In genomic region chr19:47420539-47420938, GRCm38 (mm10) we compare ENCODE assay signal across 15 mouse cellular contexts. TPM values are rescaled to one million over a fixed set of nuclear protein-coding genes. Genes with fewer than 3 reads are reported as not detected.
DNase-seq lines count a peak whose midpoint lies in the region; ATAC-seq and TF ChIP-seq lines count a peak whose summit lies in the region.
"Had no signal": no experiment of that assay in that cellular context is flagged by ENCODE, and none has a peak within 500 bp of the region (broad histone marks: within the 10 kb centered on the region; RNA-seq: fewer than 3 reads in every experiment).

No protein-coding gene starts in this region.

- no peak overlapping the region for H3K9ac ChIP-seq in heart, embryonic 13.5 days
- H3K9ac ChIP-seq in lung, embryonic 14.5 days = 0 out of 2 replicates have a peak overlapping the region, but pooled peaks have one; percentile 2
- no peak overlapping the region for H3K9ac ChIP-seq in neural tube, embryonic 14.5 days (replicated peaks; ENCODE audit: low read depth, low read length)
- H3K9ac ChIP-seq: embryonic facial prominence, embryonic 13.5 days; forebrain, embryonic 15.5 days; liver, embryonic 15.5 days had no signal

- H3K27me3 ChIP-seq in heart, embryonic 13.5 days (replicated peaks) = no peaks in the 10 kb centered on the region
- H3K27me3 ChIP-seq in lung, embryonic 14.5 days (ENCODE audit: insufficient read depth, low read length) = no peaks in the 10 kb centered on the region
- no peaks in the 10 kb centered on the region for H3K27me3 ChIP-seq in neural tube, embryonic 14.5 days (ENCODE audit: control insufficient read depth, insufficient read depth, low read length)
- H3K27me3 ChIP-seq: embryonic facial prominence, embryonic 13.5 days; forebrain, embryonic 15.5 days; liver, embryonic 15.5 days had no signal

- H3K4me3 ChIP-seq in heart, embryonic 13.5 days = no peak overlapping the region
- H3K4me3 ChIP-seq in lung, embryonic 14.5 days (ENCODE audit: low read depth, low read length) = no peak overlapping the region
- no peak overlapping the region for H3K4me3 ChIP-seq in neural tube, embryonic 14.5 days (ENCODE audit: low read depth, low read length)
- H3K4me3 ChIP-seq: embryonic facial prominence, embryonic 13.5 days; forebrain, embryonic 15.5 days; liver, embryonic 15.5 days had no signal

- no peak for ATAC-seq in heart, embryonic 13.5 days (ENCODE audit: extremely low read depth, insufficient number of reproducible peaks, low FRiP score, low TSS enrichment)
- ATAC-seq in lung, embryonic 14.5 days (ENCODE audit: insufficient read depth) = no peak
- ATAC-seq in neural tube, embryonic 14.5 days (ENCODE audit: low read depth) = no peak

- no peak overlapping the region for H3K4me2 ChIP-seq in heart, embryonic 13.5 days
- peak overlapping the region; percentile 16; the same call in 1 of the 2 replicates for H3K4me2 ChIP-seq in lung, embryonic 14.5 days
- H3K4me2 ChIP-seq in neural tube, embryonic 14.5 days (ENCODE audit: low read depth, low read length) = no peak overlapping the region
- H3K4me2 ChIP-seq: embryonic facial prominence, embryonic 13.5 days; forebrain, embryonic 15.5 days; liver, embryonic 15.5 days had no signal

- DNase-seq in heart, adult 8-10 months (ENCODE audit: low spot score) = no peak
- no peak for DNase-seq in lung, embryonic 14.5 days
- DNase-seq in lung, adult 18-20 months = no peak
- peak; percentile 62 for DNase-seq in gastrocnemius, postnatal 14 days
- no peak for DNase-seq in spleen, postnatal 36 days (ENCODE audit: low spot score in 2 of 2)
- DNase-seq: adrenal gland, postnatal 25 days; heart, adult 11 months; kidney, adult 8-10 months; layer of hippocampus, postnatal 36 days; right cerebral cortex, postnatal 14 days had no signal

- WGBS in heart, embryonic 13.5 days = 71% methylated on average over 11 of the region's 11 CpGs
- 56% methylated on average over 11 of the region's 11 CpGs for WGBS in lung, embryonic 14.5 days
- WGBS in neural tube, embryonic 14.5 days = 77% methylated on average over 11 of the region's 11 CpGs

- no peaks in the 10 kb centered on the region for H3K9me3 ChIP-seq in heart, embryonic 13.5 days
- H3K9me3 ChIP-seq in lung, embryonic 14.5 days (ENCODE audit: low read depth, low read length) = no peaks in the 10 kb centered on the region
- no peaks in the 10 kb centered on the region for H3K9me3 ChIP-seq in neural tube, embryonic 14.5 days (ENCODE audit: control insufficient read depth, low read length)
- H3K9me3 ChIP-seq: embryonic facial prominence, embryonic 13.5 days; forebrain, embryonic 15.5 days; liver, embryonic 15.5 days had no signal

- H3K27ac ChIP-seq in heart, embryonic 13.5 days (replicated peaks) = peak overlapping the region; percentile 73
- H3K27ac ChIP-seq in lung, embryonic 14.5 days (ENCODE audit: low read depth) = 0 out of 2 replicates have a peak overlapping the region, but pooled peaks have one; percentile 2
- peak overlapping the region; percentile 16; the same call in 1 of the 2 replicates for H3K27ac ChIP-seq in neural tube, embryonic 14.5 days (ENCODE audit: low read depth, low read length)
- H3K27ac ChIP-seq: embryonic facial prominence, embryonic 13.5 days; forebrain, embryonic 15.5 days had no signal

- intact Hi-C loops in gastrocnemius, postnatal 14 days (cut with DNase I; ENCODE audit: low total_unique reads) = no loop called here

- peaks cover 22% of the 10 kb centered on the region for H3K36me3 ChIP-seq in heart, embryonic 13.5 days
- 0 out of 2 replicates have a peak, but pooled peaks cover 8% of the 10 kb centered on the region for H3K36me3 ChIP-seq in lung, embryonic 14.5 days (ENCODE audit: insufficient read depth)
- no peaks in the 10 kb centered on the region for H3K36me3 ChIP-seq in neural tube, embryonic 14.5 days (ENCODE audit: control insufficient read depth, insufficient read depth, low read length)
- H3K36me3 ChIP-seq: forebrain, embryonic 15.5 days had no signal

- H3K4me1 ChIP-seq in heart, embryonic 13.5 days = peaks cover 61% of the 10 kb centered on the region
- peaks cover 33% of the 10 kb centered on the region for H3K4me1 ChIP-seq in lung, embryonic 14.5 days (ENCODE audit: insufficient read depth)
- H3K4me1 ChIP-seq in neural tube, embryonic 14.5 days (ENCODE audit: control insufficient read depth, insufficient read depth, low read length) = peaks cover 8% of the 10 kb centered on the region

- TF ChIP-seq CTCF in lung, embryonic 14.5 days (IDR thresholded peaks at IDR 0.05; ENCODE audit: low read depth) = no peak

RNA-seq across cellular contexts. Expression of gene Sh3pxd2a, which starts 43.7 kb away (rescaled TPM):
- 5.4 and 5.7 TPM in 2 replicates for polyA plus RNA-seq in heart, embryonic 13.5 days (2015; fragmentation: Nextera tagmentation; extraction: Ambion mirVana)
- 10 to 100 TPM; 40.6 to 54.7 (median 46.2) TPM for total RNA-seq in heart, adult 8-10 months (2022)
- 10.2 and 12.0 TPM in 2 replicates for polyA plus RNA-seq in lung, embryonic 14.5 days (2014; fragmentation: Nextera tagmentation; extraction: Ambion mirVana)
- total RNA-seq in gastrocnemius, postnatal 14 days (2021) = 10 to 100 TPM; 50.6 to 58.9 TPM
- 2.1 and 3.5 TPM in 2 replicates for polyA plus RNA-seq in neural tube, embryonic 14.5 days (2014; fragmentation: Nextera tagmentation; extraction: Ambion mirVana)

Comparison
In these comparisons a context has a peak if more than half of its experiments do, and no peak if none do; other contexts are left out.
1. H3K27ac ChIP-seq: peak in every context shown above with its lines; median percentile 73 in heart, embryonic 13.5 days; 16 in neural tube, embryonic 14.5 days; 2 in lung, embryonic 14.5 days.